Mouse (Mus musculus) lung, postnatal 10 days (tissue): ENCODE data around the gene Olfr441.
A peak's percentile ranks its signal among the peaks of the same experiment; 100 is the strongest.
"Not testable (repeated sequence)": the region's sequence is repeated elsewhere in the genome, so short reads cannot be mapped to it uniquely, and the experiment has no call there.

Source experiments
- DNase-seq: peaks from one replicate; pipeline ENCODE4 v3.0.0; 2021

Olfr441 gene

GRCm38 (mm10) chr6:43106069-43106468 is at the start of gene Olfr441:
TSS of gene Olfr441 (plus strand) at chr6:43106369.
- not testable (repeated sequence) for DNase-seq

GRCm38 (mm10) chr6:43078750-43079149 is 27.4 kb upstream of the Olfr441 start:
- DNase-seq, result peak; percentile 28

- not testable (repeated sequence) for DNase-seq
Measured at GRCm38 (mm10) chr6:43081405-43081804, 24.8 kb upstream of the Olfr441 start.

- not testable (repeated sequence) for DNase-seq
Measured at GRCm38 (mm10) chr6:43146267-43146666, 40.1 kb downstream of the Olfr441 start, which contains the start of gene Olfr237-ps1. TSS of gene Olfr237-ps1 (plus strand) at chr6:43146567.

GRCm38 (mm10) chr6:43159502-43159901 is 53.3 kb downstream of the Olfr441 start:
- DNase-seq, result no peak

- no peak for DNase-seq
Measured at GRCm38 (mm10) chr6:43162982-43163381, 56.8 kb downstream of the Olfr441 start, which contains the start of gene Olfr437. TSS of gene Olfr437 (plus strand) at chr6:43163282.

- no peak for DNase-seq
Measured at GRCm38 (mm10) chr6:43167246-43167645, 61.1 kb downstream of the Olfr441 start.
